Mouse (Mus musculus) small intestine, adult 2 months (tissue): ENCODE data around the gene Blnk. TPM values are rescaled to one million over a fixed set of nuclear protein-coding genes. Genes with fewer than 3 reads are reported as not detected.
A peak's percentile ranks its signal among the peaks of the same experiment; 100 is the strongest.

ENCODE experiments used
- H3K27ac ChIP-seq: fragments of 200-500 bp; 2 replicates; pipeline ENCODE4 v1.5.1; 2012; ENCODE audit warnings: low read depth, low read length, control low read depth, inconsistent platforms; ENCODE audit not compliant: insufficient read depth
- H3K27me3 ChIP-seq: fragments of 200-500 bp; 2 replicates; pipeline ENCODE4 v1.6.1; 2012; ENCODE audit warnings: mild to moderate bottlenecking, moderate library complexity, low read length, inconsistent platforms; ENCODE audit not compliant: control insufficient read depth, insufficient read depth
- H3K36me3 ChIP-seq: fragments of 200-500 bp; 2 replicates; pipeline ENCODE4 v1.6.1; 2012; ENCODE audit warnings: mild to moderate bottlenecking, low read length, control low read depth, inconsistent platforms; ENCODE audit not compliant: control insufficient read depth, insufficient read depth
- H3K4me1 ChIP-seq: fragments of 200-500 bp; 2 replicates; pipeline ENCODE4 v1.6.1; 2012; ENCODE audit warnings: low read length, inconsistent platforms, mixed read lengths; ENCODE audit not compliant: control insufficient read depth, insufficient read depth, insufficient read length
- H3K4me3 ChIP-seq: fragments of 200-500 bp; 2 replicates; pipeline ENCODE4 v1.5.1; 2012; ENCODE audit warnings: low read depth, mild to moderate bottlenecking, control low read depth, inconsistent platforms, low read length, moderate library complexity
- CTCF ChIP-seq: fragments of 200-500 bp; IDR thresholded peaks from 2 replicates; pipeline ENCODE4 v1.5.1; 2012; ENCODE audit warnings: low read depth, mild to moderate bottlenecking, control low read depth, inconsistent platforms, low read length, moderate library complexity, mixed read lengths; ENCODE audit not compliant: insufficient replicate concordance, insufficient read length; ENCODE audit errors: extremely low read depth
- POLR2A ChIP-seq: fragments of 200-500 bp; IDR thresholded peaks from 2 replicates; pipeline ENCODE4 v1.6.1; 2012; ENCODE audit warnings: low read depth, mild to moderate bottlenecking, control low read depth, inconsistent platforms, low read length, moderate library complexity
- WGBS: fragments of 180-500 bp; shearing (Covaris S2); methylation state at CpG from one replicate; pipeline ENCODE4 v1.1.7; 2018; 5-methylcytosine and 5-hydroxymethylcytosine counted together
- polyA plus RNA-seq: library from polyadenylated mRNA; depleted of rRNA; stranded (reverse); fragments of >200 nt; gene quantifications from 2 replicates; pipeline ENCODE4 v1.2.3, GENCODE M21; 2012

The Blnk gene
- polyA plus RNA-seq, 1 experiment: 9.5 TPM

DNA sequence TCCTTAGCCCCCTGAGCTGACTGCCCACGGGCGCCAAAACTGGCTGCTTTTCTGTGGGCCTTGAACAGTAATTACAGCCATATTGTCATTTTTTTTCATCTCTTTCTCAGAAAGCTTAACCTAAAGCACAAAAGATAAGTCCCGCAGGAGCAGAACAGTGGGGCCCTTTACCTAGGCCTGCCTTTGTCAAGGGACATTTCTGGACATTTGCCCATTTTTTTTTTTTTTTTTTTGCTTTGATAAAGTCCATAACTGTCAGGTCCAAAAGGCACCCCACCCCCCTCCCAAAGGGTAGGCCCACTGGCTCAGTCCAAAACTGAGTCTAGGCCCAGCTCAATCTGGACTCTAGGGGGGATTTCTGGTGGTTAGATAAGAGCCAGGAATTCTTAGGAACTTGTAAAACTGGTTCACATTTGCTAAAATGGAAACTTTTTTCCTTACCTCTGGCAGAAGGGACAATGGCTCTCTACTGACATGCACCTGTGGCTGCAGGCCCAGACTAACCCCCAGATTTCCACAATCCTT is 29.9 kb downstream of the Blnk start:
- peaks cover 10% of the 10 kb centered on the region for H3K36me3 ChIP-seq
- TF ChIP-seq CTCF: no peak
- TF ChIP-seq POLR2A: no peak
- no peak overlapping the region for H3K27ac ChIP-seq
- no peak overlapping the region for H3K4me3 ChIP-seq
- peaks cover 2% of the 10 kb centered on the region; the same call in 1 of the 2 replicates for H3K4me1 ChIP-seq
- 38% methylated on average over 3 of the region's 3 CpGs for WGBS
- H3K27me3 ChIP-seq: no peaks in the 10 kb centered on the region

DNA sequence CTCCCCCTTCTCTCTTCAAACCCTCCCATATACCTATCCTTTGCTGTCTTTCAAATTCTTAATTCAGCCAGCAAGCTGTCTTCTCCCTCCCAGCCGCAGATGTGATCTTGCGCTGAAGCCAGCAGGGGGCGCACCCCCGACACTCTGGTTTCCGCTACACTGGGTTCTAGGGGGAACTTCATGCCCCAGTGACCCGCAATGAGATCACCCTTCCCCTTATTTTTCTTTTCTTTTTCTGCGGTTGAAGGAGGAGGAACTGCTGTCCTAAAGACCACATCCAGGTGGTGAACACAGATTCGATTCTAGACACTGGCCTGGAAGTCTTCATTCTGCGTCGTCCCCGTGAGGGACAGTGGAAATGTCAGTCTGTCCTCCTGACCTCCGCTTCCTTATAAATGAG is 31.3 kb downstream of the Blnk start:
- TF ChIP-seq POLR2A (no peak), CTCF (peak; percentile 91)
- 56% methylated on average over 12 of the region's 12 CpGs for WGBS
- H3K4me3 ChIP-seq: no peak overlapping the region
- H3K36me3 ChIP-seq: peaks cover 11% of the 10 kb centered on the region
- H3K27me3 ChIP-seq: no peaks in the 10 kb centered on the region
- no peak overlapping the region for H3K27ac ChIP-seq
- H3K4me1 ChIP-seq: no peaks in the 10 kb centered on the region; the same call in 1 of the 2 replicates

DNA sequence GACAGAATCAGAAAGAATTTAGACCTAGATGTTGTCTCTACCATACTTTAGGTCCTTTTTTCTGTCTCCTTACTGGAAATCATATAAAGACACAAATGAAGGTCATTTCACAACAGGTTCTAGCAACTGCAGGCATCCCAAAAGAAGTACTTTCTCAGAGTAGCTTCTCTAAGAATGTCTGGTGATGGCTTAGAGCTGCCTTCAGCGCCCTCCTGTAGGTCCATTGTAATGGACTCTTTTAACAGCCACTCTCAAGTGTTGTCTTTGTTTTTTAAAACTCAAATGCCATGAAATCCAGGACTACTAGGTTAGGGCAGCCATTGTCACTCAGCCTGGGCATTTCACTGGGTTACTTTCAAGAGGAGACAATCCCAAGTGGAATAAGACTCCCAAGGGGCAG is 35.4 kb downstream of the Blnk start:
- WGBS: 82% methylated on average over 1 of the region's 1 CpGs
- H3K4me1 ChIP-seq: no peaks in the 10 kb centered on the region
- H3K36me3 ChIP-seq: peaks cover 17% of the 10 kb centered on the region
- TF ChIP-seq POLR2A (no peak), CTCF (no peak)
- no peaks in the 10 kb centered on the region for H3K27me3 ChIP-seq
- no peak overlapping the region for H3K27ac ChIP-seq
- H3K4me3 ChIP-seq: no peak overlapping the region

DNA sequence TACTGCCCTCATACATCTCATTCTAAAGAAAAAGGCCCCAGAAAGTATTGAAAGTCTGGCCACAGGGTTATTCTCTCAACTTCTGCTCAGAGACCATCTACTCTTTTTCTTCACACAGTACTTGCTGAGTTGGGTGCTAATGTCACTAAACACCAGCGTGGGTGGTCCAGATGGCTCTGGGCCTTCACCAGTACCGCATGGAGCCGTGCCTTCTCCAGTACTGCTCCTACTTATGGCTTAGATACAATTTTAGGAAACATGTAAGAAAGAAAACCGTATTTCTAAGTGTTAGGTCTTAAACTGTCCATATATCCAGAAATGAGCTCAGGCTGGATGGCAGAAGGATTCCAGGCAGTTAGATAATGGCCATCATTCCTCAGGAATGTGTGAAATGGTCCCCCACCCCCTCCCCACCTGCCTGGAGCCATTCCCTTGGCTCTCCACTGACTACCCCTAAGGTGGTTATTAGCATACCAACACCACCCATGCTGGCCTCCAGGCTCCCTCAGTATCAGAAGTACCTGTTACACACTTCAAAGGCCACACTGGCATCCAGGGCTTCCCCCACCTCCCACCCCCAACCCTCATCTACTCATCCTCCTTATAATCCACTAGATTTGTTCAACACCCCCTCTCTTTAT is 47.3 kb downstream of the Blnk start:
- H3K27me3 ChIP-seq: no peaks in the 10 kb centered on the region
- H3K36me3 ChIP-seq: peaks cover 16% of the 10 kb centered on the region; the same call in 1 of the 2 replicates
- whole genome bisulfite sequencing: 92% methylated on average over 4 of the region's 4 CpGs
- no peak overlapping the region for H3K4me3 ChIP-seq
- TF ChIP-seq CTCF: no peak
- no peak for TF ChIP-seq POLR2A
- no peaks in the 10 kb centered on the region for H3K4me1 ChIP-seq
- H3K27ac ChIP-seq: no peak overlapping the region

DNA sequence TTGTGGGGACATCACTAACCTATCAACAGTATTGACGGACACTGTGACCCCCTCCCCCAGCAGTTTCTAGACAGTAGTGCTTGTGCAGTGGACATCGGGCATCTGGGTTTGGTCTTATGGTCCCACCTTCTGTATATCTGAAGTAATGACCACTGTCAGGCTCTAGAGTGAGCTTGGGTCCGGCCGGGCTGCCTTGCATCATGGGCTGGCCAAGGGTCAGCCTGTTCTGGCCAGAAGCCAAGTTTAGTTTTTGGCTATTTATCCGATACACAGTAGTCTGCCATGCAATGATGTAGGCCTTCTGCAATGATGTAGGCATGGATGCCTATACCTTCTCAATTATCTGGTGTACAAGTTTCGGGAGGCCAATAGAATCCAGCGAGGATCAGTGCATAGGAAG is 50.8 kb downstream of the Blnk start:
- no peak overlapping the region for H3K27ac ChIP-seq
- 77% methylated on average over 7 of the region's 7 CpGs for whole genome bisulfite sequencing
- no peaks in the 10 kb centered on the region for H3K4me1 ChIP-seq
- H3K36me3 ChIP-seq: peaks cover 10% of the 10 kb centered on the region
- TF ChIP-seq POLR2A (no peak), CTCF (no peak)
- no peaks in the 10 kb centered on the region for H3K27me3 ChIP-seq
- no peak overlapping the region for H3K4me3 ChIP-seq

DNA sequence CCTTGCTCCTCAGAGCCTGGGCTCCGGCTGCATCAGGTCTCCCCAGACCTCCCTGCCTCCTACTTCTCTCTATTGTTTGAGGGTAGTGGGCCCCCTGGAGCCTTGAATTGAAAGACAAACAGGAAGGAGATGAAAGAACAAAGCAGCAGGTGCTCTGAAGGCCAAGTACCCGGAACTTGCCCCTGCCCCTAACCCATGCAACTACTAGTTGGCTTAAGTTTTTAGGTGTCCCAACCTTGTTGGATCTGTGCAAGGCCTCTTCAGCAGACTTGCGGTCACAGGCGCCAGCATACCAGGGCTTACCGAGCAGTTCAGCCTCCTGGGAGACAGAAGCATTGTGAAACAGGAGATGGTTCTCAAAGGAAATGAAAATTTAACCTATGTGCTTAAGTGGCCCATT is 58.3 kb downstream of the Blnk start:
- WGBS: 63% methylated on average over 5 of the region's 5 CpGs
- no peak for TF ChIP-seq CTCF
- no peak for TF ChIP-seq POLR2A
- Histone ChIP-seq H3K36me3 (peaks cover 32% of the 10 kb centered on the region), H3K4me1 (no peaks in the 10 kb centered on the region), H3K27me3 (no peaks in the 10 kb centered on the region), H3K27ac (no peak overlapping the region), H3K4me3 (no peak overlapping the region)

DNA sequence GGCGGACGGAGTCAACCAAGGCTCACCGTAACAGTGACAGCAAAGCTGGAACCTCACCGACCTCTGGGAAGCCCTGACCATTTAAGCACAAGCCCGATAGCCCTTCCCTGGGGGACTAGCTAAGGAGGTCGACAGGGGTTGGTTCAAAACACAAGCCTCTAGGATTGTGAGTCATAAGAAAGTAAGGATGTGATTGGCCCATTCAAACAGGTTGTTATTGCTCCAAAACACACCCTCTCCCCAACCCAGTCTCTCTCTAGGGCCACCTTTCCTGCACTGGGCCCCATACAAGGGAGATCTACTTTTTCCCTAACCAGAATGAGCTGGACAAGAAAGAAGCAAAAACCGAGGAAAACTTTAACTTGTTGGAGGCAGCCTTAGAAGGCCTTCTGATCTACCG is 59.0 kb downstream of the Blnk start:
- Histone ChIP-seq H3K4me1 (no peaks in the 10 kb centered on the region), H3K27ac (no peak overlapping the region), H3K27me3 (no peaks in the 10 kb centered on the region), H3K4me3 (no peak overlapping the region), H3K36me3 (peaks cover 32% of the 10 kb centered on the region)
- WGBS: 65% methylated on average over 8 of the region's 8 CpGs
- TF ChIP-seq POLR2A (no peak), CTCF (no peak)
